Mouse (Mus musculus): ENCODE measurements around the gene Timm23.
"Not testable (repeated sequence)": the region's sequence is repeated elsewhere in the genome, so short reads cannot be mapped to it uniquely, and the experiment has no call there.

The Timm23 gene

GRCm38 (mm10) chr14:32201791-32202451 lies at the start of gene Timm23, which contains the start of gene Parg:
Timm23 (minus strand) TSS chr14:32201898.
Parg (plus strand) TSS chr14:32201949.
- DNase-seq = peak; percentile 83

DNA sequence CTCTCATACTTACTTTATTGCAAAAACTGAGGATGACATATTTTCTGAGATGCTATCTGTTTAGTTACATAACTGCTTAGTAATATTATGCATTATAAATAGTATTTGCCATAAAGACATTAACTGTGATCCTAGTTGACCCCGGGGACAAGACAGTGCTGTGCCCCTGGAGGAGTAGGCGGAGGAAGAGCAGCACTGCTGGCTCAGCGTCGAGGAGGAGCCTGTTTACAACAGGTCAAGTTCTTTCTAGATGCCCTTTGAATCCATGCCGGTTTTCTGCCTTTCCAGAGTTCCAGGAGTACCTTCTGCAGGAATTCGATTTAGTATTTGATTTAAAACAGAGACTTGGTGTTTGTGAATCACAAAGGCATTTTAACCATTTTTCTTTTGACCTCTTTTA lies 47.9 kb upstream of the Timm23 start:
- DNase-seq = no peak

DNA sequence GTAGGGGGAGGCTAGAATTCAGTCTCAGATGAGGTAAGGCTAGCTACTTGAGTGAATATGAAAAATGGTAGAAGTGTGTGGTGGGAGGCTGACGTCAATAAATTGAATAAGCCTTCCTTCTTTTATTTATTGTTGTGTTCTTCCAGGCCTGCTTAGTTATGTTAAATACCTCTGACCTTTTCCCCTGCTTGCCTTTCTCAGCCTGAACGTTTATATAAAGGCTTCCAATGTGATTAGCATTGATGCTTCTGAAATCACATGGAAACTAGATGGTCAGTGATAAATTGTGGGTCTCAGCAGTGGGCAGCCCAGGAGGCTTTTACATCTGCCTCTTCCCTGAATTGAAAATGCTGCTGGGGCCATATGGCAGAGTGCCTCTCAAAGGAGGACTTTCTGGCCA lies 44.3 kb upstream of the Timm23 start:
- no peak for DNase-seq

DNA sequence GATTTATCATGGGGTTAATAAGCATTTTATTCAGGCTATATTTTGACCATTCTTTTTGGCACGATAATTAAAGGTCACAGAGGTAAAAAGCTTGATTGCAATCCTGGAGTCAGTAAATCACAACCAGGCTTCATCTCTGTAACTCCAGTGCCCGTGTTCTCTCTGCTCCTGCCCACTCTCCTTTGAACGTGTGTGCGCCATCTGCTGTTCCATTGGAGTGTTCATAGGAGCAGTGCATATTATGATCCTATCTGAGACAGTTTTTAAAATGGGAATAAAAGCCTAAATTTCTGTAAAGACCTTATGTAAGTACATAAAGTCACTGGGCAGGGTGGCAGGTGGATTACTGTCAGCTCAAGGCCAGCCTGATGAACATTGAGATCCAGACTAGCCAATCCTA lies 40.7 kb upstream of the Timm23 start:
- no peak for DNase-seq

DNA sequence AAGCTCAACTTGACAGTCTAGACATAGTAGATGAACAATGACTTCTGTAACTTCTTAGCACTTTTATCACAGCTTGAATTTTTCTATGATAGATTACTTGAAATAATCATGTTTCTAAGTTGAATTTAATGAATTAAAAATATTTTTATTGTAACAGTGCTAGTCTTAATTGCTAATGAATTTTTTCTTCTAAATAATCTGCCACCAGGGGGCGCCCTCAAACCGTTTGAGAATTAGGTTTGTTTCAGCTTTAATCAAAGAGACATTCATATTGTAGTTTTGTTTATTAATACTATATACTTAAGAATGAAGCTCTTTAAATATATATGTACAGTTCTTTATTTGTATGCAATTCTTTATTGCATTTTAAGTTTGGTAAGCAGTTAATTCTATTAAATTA lies 27.3 kb upstream of the Timm23 start:
- DNase-seq = peak; percentile 67

- DNase-seq = no peak
These were observed 24.9 kb upstream of the Timm23 start for GRCm38 (mm10) chr14:32226601-32227000.

- peak; percentile 18 for DNase-seq
These were observed 344 bp downstream of the Timm23 start for GRCm38 (mm10) chr14:32201354-32201753.

GRCm38 (mm10) chr14:32193557-32193956 lies 8.1 kb downstream of the Timm23 start:
- DNase-seq = not testable (repeated sequence)

GRCm38 (mm10) chr14:32192437-32192836 lies 9.3 kb downstream of the Timm23 start:
- peak; percentile 62 for DNase-seq

DNA sequence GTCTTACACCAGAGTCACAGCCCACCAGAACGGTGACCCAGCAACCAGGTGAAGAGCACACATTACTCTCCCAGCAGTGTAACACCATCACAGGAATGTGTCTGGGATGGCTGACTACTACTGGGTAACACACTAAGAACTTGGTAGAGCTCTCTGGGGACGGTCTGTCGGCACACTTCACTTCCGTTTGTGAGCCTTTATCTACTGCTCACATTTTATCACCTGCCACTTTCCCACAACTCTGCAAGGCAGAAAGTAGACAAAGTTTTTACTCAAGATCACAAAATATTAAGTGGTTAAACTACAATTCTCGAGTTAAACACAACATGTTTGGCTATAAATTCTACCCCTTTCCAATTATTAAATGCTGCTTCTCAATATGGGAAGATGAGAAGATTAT lies 9.8 kb downstream of the Timm23 start:
- DNase-seq = no peak

- DNase-seq = no peak
These were observed 10.9 kb downstream of the Timm23 start for GRCm38 (mm10) chr14:32190627-32191391.

- DNase-seq = no peak
These were observed 17.9 kb downstream of the Timm23 start for GRCm38 (mm10) chr14:32183846-32184245.

DNA sequence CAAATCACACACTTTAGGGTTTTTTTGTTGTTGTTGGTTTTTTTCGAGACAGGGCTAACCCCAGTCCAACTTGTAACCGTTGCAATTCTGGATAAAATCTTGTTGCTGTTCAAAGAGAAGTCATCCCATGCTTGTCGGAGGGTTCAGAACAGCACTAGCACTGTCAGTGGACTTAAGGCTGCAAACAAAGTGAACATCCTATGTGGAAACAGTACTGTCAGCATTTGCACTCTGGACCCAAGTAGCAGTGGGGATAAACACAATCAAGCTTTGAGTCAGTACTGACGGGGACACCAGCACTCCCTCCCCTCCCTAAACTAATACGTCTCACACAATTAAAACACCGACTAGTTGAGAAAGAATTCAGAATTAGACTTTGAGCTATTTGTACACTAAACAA lies 20.8 kb downstream of the Timm23 start:
- DNase-seq = no peak

- DNase-seq = no peak
These were observed 22.1 kb downstream of the Timm23 start for GRCm38 (mm10) chr14:32179393-32180195.

GRCm38 (mm10) chr14:32176590-32176989 lies 25.1 kb downstream of the Timm23 start:
- not testable (repeated sequence) for DNase-seq

- DNase-seq = no peak
These were observed 26.4 kb downstream of the Timm23 start for GRCm38 (mm10) chr14:32175310-32175709.

DNA sequence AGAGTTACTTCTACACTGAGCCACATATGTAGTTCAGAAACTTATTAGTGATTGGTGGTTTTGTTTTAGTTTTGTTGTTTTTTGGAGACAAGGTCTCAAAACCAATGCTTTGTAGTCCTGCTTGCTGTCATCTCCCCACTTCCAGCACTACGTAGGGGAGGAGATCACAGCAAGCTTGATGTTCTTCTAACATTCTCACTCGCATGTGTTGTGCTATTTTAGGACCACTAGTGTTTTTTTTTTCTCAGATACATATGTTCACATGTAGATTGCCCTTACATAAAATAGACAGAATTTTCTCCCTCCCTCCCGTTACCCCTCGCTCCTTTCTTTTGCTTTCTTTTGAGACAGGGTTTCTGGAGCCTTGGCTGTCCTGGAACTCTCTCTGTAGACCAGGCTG lies 31.6 kb downstream of the Timm23 start:
- DNase-seq = no peak

DNA sequence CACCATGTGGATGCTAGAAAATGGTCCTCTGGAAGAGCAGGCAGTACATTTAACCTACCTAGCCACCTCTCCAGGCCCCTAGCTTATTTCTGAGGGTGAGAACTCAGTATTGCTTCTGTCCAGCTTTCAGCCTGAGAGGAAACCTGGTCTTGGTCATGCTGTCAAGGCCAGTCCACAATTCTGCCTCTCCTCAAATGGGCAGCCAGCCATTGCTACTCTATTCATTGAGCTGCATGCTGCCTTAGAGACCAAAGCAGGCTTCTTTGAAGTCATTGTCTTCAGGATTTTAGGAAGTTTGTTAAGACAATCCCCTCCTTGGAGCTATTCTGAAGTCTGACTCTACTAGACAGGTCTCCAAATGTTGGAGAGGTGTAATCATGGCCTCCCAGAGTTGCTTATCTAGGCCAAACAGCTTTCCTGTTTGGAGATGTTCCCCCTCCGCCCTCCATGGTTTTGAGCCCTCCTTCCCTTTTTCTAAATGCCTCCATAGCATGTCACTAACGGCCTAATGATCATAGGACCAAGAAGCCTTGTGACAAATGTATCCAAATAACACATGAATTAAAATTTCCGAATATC lies 33.0 kb downstream of the Timm23 start:
- no peak for DNase-seq

GRCm38 (mm10) chr14:32167326-32167725 lies 34.4 kb downstream of the Timm23 start:
- DNase-seq = no peak

DNA sequence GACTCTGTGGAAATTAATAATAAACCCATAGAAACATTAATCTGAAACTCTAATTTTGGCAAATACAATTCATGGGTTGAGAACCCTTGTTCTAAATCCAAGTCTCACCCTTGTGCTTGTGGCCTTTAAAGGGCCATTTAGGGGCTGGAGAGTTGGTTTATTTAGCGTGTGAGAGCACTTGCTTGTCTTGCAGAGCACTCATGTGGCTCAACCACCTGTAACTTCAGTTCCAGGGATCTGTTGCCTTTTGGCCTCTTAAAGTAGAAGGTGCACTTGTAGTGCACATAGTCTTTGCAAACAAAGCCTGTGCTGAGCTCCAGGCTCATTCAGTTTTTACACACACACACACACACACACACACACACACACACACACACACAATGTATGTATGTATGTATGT lies 34.9 kb downstream of the Timm23 start:
- no peak for DNase-seq

DNA sequence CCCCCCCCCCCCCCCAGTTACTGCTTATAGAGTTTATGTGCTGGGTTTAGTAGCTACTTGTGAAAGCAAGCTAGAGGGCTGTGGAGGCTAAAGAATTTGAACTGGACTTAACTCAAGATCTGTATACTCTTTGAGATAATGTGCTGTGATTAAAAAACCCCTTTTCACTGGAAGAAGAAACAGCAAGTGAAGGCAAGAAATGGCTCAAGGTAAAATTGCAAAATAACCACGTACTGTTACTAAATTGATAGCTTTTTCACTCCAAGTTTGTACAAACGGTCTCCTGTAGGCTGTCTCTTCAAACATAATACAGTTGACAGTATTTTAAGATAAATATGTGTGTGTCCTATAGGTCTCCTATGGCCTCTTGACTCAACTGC lies 35.6 kb downstream of the Timm23 start:
- no peak for DNase-seq

- peak; percentile 89 for DNase-seq
These were observed 36.2 kb downstream of the Timm23 start for GRCm38 (mm10) chr14:32165278-32166061.

All from cerebellum, adult 9-10 months (tissue).